8 mouse cellular contexts compared by ENCODE assay signal in the genomic region with DNA sequence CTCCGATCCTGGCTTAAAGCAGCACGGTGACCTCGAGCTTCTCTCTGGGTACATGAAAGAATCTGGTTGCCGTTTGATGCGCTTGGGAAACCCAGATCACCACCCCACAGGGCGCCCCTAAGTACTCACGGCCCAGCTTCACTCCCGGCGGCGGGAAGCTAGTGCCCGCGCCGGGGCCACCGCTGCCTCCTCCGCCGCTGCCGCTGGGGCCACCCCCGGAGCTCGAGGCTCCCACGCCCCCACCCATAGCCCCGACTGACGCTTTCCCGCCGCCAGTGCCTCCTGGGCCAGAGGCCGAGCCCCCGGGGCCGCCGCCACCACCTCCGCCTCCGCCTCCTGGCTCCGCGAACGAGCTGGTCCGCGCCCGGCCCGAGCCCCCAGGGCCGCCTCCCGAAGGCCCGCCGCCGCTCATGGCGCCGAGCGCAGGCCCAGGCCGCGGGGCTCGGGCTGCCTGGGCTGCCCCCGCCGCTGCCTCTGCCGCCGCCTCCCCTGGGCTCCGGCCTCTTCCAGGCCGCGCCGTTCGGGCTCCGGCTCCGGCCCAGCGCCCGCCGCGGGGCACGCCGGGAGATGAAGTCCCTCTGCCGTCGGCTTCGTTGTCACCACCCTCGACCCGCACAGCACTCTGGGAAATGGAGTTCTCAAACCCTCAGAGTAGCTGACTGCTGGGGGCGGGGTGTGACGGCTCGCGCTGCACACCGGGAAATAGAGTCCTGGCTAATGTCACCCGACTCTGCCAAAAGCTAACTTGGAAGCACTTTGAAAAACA. TPM values are rescaled to one million over a fixed set of nuclear protein-coding genes. Genes with fewer than 3 reads are reported as not detected.
A peak's percentile ranks its signal among the peaks of the same experiment; 100 is the strongest.
DNase-seq lines count a peak whose midpoint lies in the region; ATAC-seq lines count a peak whose summit lies in the region.

A gene (minus strand): TSS at position 603 of the 766 bp plus-strand sequence.

- H3K27me3 ChIP-seq in embryonic facial prominence, embryonic 11.5 days (ENCODE audit: control insufficient read depth, insufficient read depth, low read length): no peaks in the 10 kb centered on the region
- H3K27me3 ChIP-seq in limb, embryonic 11.5 days (ENCODE audit: control insufficient read depth, insufficient read depth, low read length): no peaks in the 10 kb centered on the region
- H3K27me3 ChIP-seq in midbrain, embryonic 14.5 days (ENCODE audit: control insufficient read depth, insufficient read depth, low read length): no peaks in the 10 kb centered on the region

- peaks cover 3% of the 10 kb centered on the region; the same call in 1 of the 2 replicates for H3K36me3 ChIP-seq in embryonic facial prominence, embryonic 11.5 days (replicated peaks; ENCODE audit: control insufficient read depth, insufficient read depth, low read depth, low read length)
- peaks cover 16% of the 10 kb centered on the region for H3K36me3 ChIP-seq in limb, embryonic 11.5 days (ENCODE audit: control insufficient read depth, insufficient read depth, low read length)
- H3K36me3 ChIP-seq in midbrain, embryonic 14.5 days (ENCODE audit: control insufficient read depth, insufficient read depth, low read length): peaks cover 20% of the 10 kb centered on the region

- peak within 1 kb of the TSS; percentile 84 for H3K4me3 ChIP-seq in embryonic facial prominence, embryonic 11.5 days (ENCODE audit: low read depth, low read length)
- H3K4me3 ChIP-seq in limb, embryonic 11.5 days (ENCODE audit: low read depth, low read length): peak within 1 kb of the TSS; percentile 84
- peak within 1 kb of the TSS; percentile 90 for H3K4me3 ChIP-seq in midbrain, embryonic 14.5 days (replicated peaks; ENCODE audit: low read depth, low read length)

- H3K4me1 ChIP-seq in embryonic facial prominence, embryonic 11.5 days (ENCODE audit: control insufficient read depth, insufficient read depth, low read length): no peaks in the 10 kb centered on the region; the same call in 1 of the 2 replicates
- H3K4me1 ChIP-seq in limb, embryonic 11.5 days (ENCODE audit: control insufficient read depth, insufficient read depth, low read length): peaks cover 7% of the 10 kb centered on the region; the same call in 1 of the 2 replicates
- H3K4me1 ChIP-seq in midbrain, embryonic 14.5 days (ENCODE audit: control insufficient read depth, insufficient read depth, low read length): peaks cover 24% of the 10 kb centered on the region

- peak within 1 kb of the TSS; percentile 52 for H3K4me2 ChIP-seq in embryonic facial prominence, embryonic 11.5 days (ENCODE audit: low read depth, low read length)
- H3K4me2 ChIP-seq in limb, embryonic 11.5 days (ENCODE audit: low read depth, severe bottlenecking): peak within 1 kb of the TSS; percentile 80
- H3K4me2 ChIP-seq in midbrain, embryonic 14.5 days (ENCODE audit: low read length): peak within 1 kb of the TSS; percentile 80

- peak within 1 kb of the TSS; percentile 94 for H3K9ac ChIP-seq in embryonic facial prominence, embryonic 11.5 days (replicated peaks; ENCODE audit: low read length)
- peak within 1 kb of the TSS; percentile 96 for H3K9ac ChIP-seq in limb, embryonic 11.5 days (ENCODE audit: low read length)
- peak within 1 kb of the TSS; percentile 95 for H3K9ac ChIP-seq in midbrain, embryonic 14.5 days (replicated peaks; ENCODE audit: low read length)

- no peak for DNase-seq in cerebellum, adult 9-10 months
- DNase-seq in embryonic facial prominence, embryonic 11.5 days (ENCODE audit: low spot score): peak; percentile 99
- DNase-seq in kidney, adult 18-20 months: peak; percentile 99
- peak; percentile 97 for DNase-seq in limb, embryonic 11.5 days (ENCODE audit: low spot score)
- DNase-seq in midbrain, embryonic 14.5 days: peak; percentile 99
- DNase-seq in spleen, postnatal 36 days (ENCODE audit: low spot score in 2 of 2): peak; percentile 99

- ATAC-seq in cerebellum, adult (ENCODE audit: insufficient number of reproducible peaks, low FRiP score, low TSS enrichment): peak; percentile 76
- ATAC-seq in embryonic facial prominence, embryonic 11.5 days (replicated peaks; ENCODE audit: insufficient number of reproducible peaks, low FRiP score, low TSS enrichment, low read depth): peak; percentile 84
- ATAC-seq in granulocyte monocyte progenitor cell, adult 5-6 weeks (replicated peaks; ENCODE audit: poor library complexity, severe bottlenecking): peak; percentile 69
- ATAC-seq in limb, embryonic 11.5 days (ENCODE audit: insufficient number of reproducible peaks, low FRiP score, low TSS enrichment, low read depth): peak; percentile 87
- ATAC-seq in midbrain, embryonic 14.5 days (ENCODE audit: low FRiP score, low TSS enrichment): peak; percentile 91

- peak within 1 kb of the TSS; percentile 56; the same call in 1 of the 2 replicates for H3K27ac ChIP-seq in embryonic facial prominence, embryonic 11.5 days (replicated peaks; ENCODE audit: low read depth, low read length)
- H3K27ac ChIP-seq in limb, embryonic 11.5 days (replicated peaks; ENCODE audit: low read depth, low read length): peak within 1 kb of the TSS; percentile 15; the same call in 1 of the 2 replicates
- peak within 1 kb of the TSS; percentile 81 for H3K27ac ChIP-seq in midbrain, embryonic 14.5 days (replicated peaks; ENCODE audit: low read depth, low read length)

- under 1% methylated on average over 51 of the region's 76 CpGs for WGBS in embryonic facial prominence, embryonic 11.5 days
- under 1% methylated on average over 51 of the region's 76 CpGs for WGBS in limb, embryonic 11.5 days
- WGBS in midbrain, embryonic 14.5 days: under 1% methylated on average over 76 of the region's 76 CpGs

- H3K9me3 ChIP-seq in embryonic facial prominence, embryonic 11.5 days (replicated peaks; ENCODE audit: control insufficient read depth, low read length): no peaks in the 10 kb centered on the region
- H3K9me3 ChIP-seq in limb, embryonic 11.5 days (ENCODE audit: control insufficient read depth, low read length): no peaks in the 10 kb centered on the region
- H3K9me3 ChIP-seq in midbrain, embryonic 14.5 days (ENCODE audit: control insufficient read depth, low read length): no peaks in the 10 kb centered on the region

RNA-seq across cellular contexts. Expression of the gene that starts here (rescaled TPM):
- 12.6 and 15.7 TPM in 2 replicates for polyA plus RNA-seq in embryonic facial prominence, embryonic 11.5 days (2014; fragmentation: Nextera tagmentation; extraction: Ambion mirVana)
- total RNA-seq in granulocyte monocyte progenitor cell, adult 5-6 weeks (2014; fragmentation: Nextera tagmentation): 76.4 and 110 TPM in 2 replicates
- 41.8 and 45.8 TPM in 2 replicates for total RNA-seq in granulocyte monocyte progenitor cell, adult 5-6 weeks (2017)
- polyA plus RNA-seq in limb, embryonic 11.5 days (2014; fragmentation: Nextera tagmentation; extraction: Ambion mirVana): 15.8 and 17.3 TPM in 2 replicates
- 20.7 and 26.0 TPM in 2 replicates for polyA plus RNA-seq in midbrain, embryonic 14.5 days (2014; fragmentation: Nextera tagmentation; extraction: Ambion mirVana)

Comparison
In these comparisons a context has a peak if more than half of its experiments do, and no peak if none do; other contexts are left out.
1. H3K27ac ChIP-seq: peak in every context shown above with its lines; median percentile 81 in midbrain, embryonic 14.5 days; 56 in embryonic facial prominence, embryonic 11.5 days; 15 in limb, embryonic 11.5 days.